Mouse (Mus musculus) liver, embryonic 14.5 days (tissue): ENCODE measurements around the gene Abat.

Experiments used
- CTCF ChIP-seq: IDR thresholded peaks from 2 replicates; pipeline ENCODE4 v1.5.1; 2016; ENCODE audit warnings: antibody characterized with exemption, low read depth, control low read depth
- EP300 ChIP-seq: IDR thresholded peaks from 2 replicates; pipeline ENCODE4 v1.6.1; 2016; ENCODE audit warnings: antibody characterized with exemption, low read depth

DNA sequence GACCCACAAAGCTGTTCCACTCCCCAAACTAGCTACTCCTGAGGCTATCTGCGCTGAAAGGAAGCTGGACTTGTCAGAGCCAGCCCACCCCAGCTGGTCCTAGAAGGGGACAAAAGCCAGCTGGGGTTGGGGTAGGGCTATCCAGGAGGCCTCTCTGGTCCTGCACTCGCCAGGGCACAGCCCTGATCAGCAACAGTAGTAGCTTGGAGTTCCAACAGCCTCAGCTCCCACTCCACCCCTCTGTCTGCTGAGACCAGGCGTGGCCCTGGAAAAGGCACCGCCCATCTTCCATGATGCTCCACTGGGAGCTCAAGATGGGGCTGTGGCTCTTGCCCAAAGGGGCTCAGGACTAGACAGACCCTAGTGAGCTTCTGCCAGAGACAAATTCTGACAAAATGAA lies 154.6 kb downstream of the Abat start:
- TF ChIP-seq CTCF (no peak), EP300 (no peak)
